Mouse (Mus musculus): ENCODE data around the gene Cmtm4.

The Cmtm4 gene

GRCm38 (mm10) chr8:104395703-104396357, at the start of gene Cmtm4:
Gene Cmtm4 (minus strand): TSS chr8:104395807.
- no peak for DNase-seq (ENCODE audit: low read depth)

- no peak for DNase-seq (ENCODE audit: low read depth)
Observed at GRCm38 (mm10) chr8:104445248-104445647, 49.6 kb upstream of the Cmtm4 start.

- DNase-seq (ENCODE audit: low read depth) = no peak
Observed at GRCm38 (mm10) chr8:104443125-104443679, 47.6 kb upstream of the Cmtm4 start.

- peak; percentile 65 for DNase-seq (ENCODE audit: low read depth)
Observed at GRCm38 (mm10) chr8:104442299-104443124, 46.9 kb upstream of the Cmtm4 start, which contains the start of gene Dync1li2. Gene Dync1li2 (minus strand): TSS chr8:104443047.

- DNase-seq (ENCODE audit: low read depth) = no peak
Observed at GRCm38 (mm10) chr8:104441613-104442012, 46.0 kb upstream of the Cmtm4 start.

- DNase-seq (ENCODE audit: low read depth) = no peak
Observed at GRCm38 (mm10) chr8:104439461-104439860, 43.9 kb upstream of the Cmtm4 start.

GRCm38 (mm10) chr8:104437494-104438135, 42.0 kb upstream of the Cmtm4 start:
- DNase-seq (ENCODE audit: low read depth) = no peak

GRCm38 (mm10) chr8:104436591-104436990, 41.0 kb upstream of the Cmtm4 start:
- no peak for DNase-seq (ENCODE audit: low read depth)

- peak; percentile 94 for DNase-seq (ENCODE audit: low read depth)
Observed at GRCm38 (mm10) chr8:104436038-104436437, 40.4 kb upstream of the Cmtm4 start.

GRCm38 (mm10) chr8:104434826-104435354, 39.3 kb upstream of the Cmtm4 start:
- no peak for DNase-seq (ENCODE audit: low read depth)

GRCm38 (mm10) chr8:104434275-104434674, 38.7 kb upstream of the Cmtm4 start:
- no peak for DNase-seq (ENCODE audit: low read depth)

- DNase-seq (ENCODE audit: low read depth) = no peak
Observed at GRCm38 (mm10) chr8:104433191-104433842, 37.7 kb upstream of the Cmtm4 start.

- no peak for DNase-seq (ENCODE audit: low read depth)
Observed at GRCm38 (mm10) chr8:104432656-104433055, 37.0 kb upstream of the Cmtm4 start.

- no peak for DNase-seq (ENCODE audit: low read depth)
Observed at GRCm38 (mm10) chr8:104430230-104430629, 34.6 kb upstream of the Cmtm4 start.

- DNase-seq (ENCODE audit: low read depth) = no peak
Observed at GRCm38 (mm10) chr8:104427703-104428102, 32.1 kb upstream of the Cmtm4 start.

- no peak for DNase-seq (ENCODE audit: low read depth)
Observed at GRCm38 (mm10) chr8:104422313-104422712, 26.7 kb upstream of the Cmtm4 start.

- no peak for DNase-seq (ENCODE audit: low read depth)
Observed at GRCm38 (mm10) chr8:104416022-104416421, 20.4 kb upstream of the Cmtm4 start.

GRCm38 (mm10) chr8:104414204-104414603, 18.6 kb upstream of the Cmtm4 start:
- no peak for DNase-seq (ENCODE audit: low read depth)

GRCm38 (mm10) chr8:104413770-104414169, 18.2 kb upstream of the Cmtm4 start:
- no peak for DNase-seq (ENCODE audit: low read depth)

- no peak for DNase-seq (ENCODE audit: low read depth)
Observed at GRCm38 (mm10) chr8:104412805-104413532, 17.4 kb upstream of the Cmtm4 start.

- DNase-seq (ENCODE audit: low read depth) = no peak
Observed at GRCm38 (mm10) chr8:104411972-104412371, 16.4 kb upstream of the Cmtm4 start.

Data from fibroblast of lung, adult 2 months (primary cell).